Mouse (Mus musculus): ENCODE measurements at regions not wholly inside any gene's neighbourhood (a gene's known extent, or its start where the extent isn't known, plus 50 kb on each side); places are given as distances from the start of the nearest gene placed in this dataset.

GRCm38 (mm10) chr12:58536381-58536992 is 267.4 kb upstream of the Clec14a start:
- no peaks in the 10 kb centered on the region for H3K36me3 ChIP-seq
- H3K4me3 ChIP-seq: no peak overlapping the region
- no peak for ATAC-seq (ENCODE audit: extremely low read depth, insufficient number of reproducible peaks, low FRiP score, low TSS enrichment)
- H3K9ac ChIP-seq: no peak overlapping the region
- no peaks in the 10 kb centered on the region for H3K27me3 ChIP-seq (replicated peaks)
- H3K9me3 ChIP-seq: no peaks in the 10 kb centered on the region
- peaks cover 7% of the 10 kb centered on the region for H3K4me1 ChIP-seq
- no peak overlapping the region for H3K4me2 ChIP-seq
- WGBS: 76% methylated on average over 7 of the region's 7 CpGs
- no peak overlapping the region for H3K27ac ChIP-seq (replicated peaks)

GRCm38 (mm10) chr12:58530306-58530705 is 261.2 kb upstream of the Clec14a start:
- Histone ChIP-seq H3K27me3 (replicated peaks) (no peaks in the 10 kb centered on the region), H3K36me3 (no peaks in the 10 kb centered on the region), H3K4me3 (no peak overlapping the region), H3K9me3 (no peaks in the 10 kb centered on the region), H3K4me1 (no peaks in the 10 kb centered on the region), H3K4me2 (no peak overlapping the region), H3K27ac (replicated peaks) (no peak overlapping the region), H3K9ac (no peak overlapping the region)
- 57% methylated on average over 3 of the region's 3 CpGs for WGBS
- no peak for ATAC-seq (ENCODE audit: extremely low read depth, insufficient number of reproducible peaks, low FRiP score, low TSS enrichment)

DNA sequence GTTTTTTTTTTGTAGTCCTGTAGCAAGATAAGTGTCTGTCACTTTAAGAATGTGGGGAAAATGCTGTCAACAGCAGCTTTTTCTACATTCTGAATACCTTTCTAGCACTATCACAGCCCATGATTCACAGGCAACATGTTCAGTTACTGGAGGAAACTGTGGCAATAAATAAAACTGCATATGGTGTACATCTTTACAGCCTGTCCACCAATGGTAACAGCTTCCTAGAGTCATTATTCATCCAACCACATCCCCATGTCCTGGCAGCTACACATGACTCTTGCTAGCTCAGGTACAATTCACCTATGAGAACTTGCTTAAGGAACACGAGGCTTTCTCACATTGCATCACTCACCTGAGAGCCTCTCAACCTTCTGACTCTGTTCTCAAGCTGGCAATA is 247.7 kb upstream of the Clec14a start:
- no peak overlapping the region for H3K4me3 ChIP-seq
- WGBS: 31% methylated on average over 1 of the region's 1 CpGs
- H3K36me3 ChIP-seq: no peaks in the 10 kb centered on the region
- peaks cover 5% of the 10 kb centered on the region; the same call in 1 of the 2 replicates for H3K4me1 ChIP-seq
- no peak overlapping the region for H3K4me2 ChIP-seq
- no peaks in the 10 kb centered on the region for H3K9me3 ChIP-seq
- ATAC-seq (ENCODE audit: extremely low read depth, insufficient number of reproducible peaks, low FRiP score, low TSS enrichment): no peak
- no peak overlapping the region for H3K27ac ChIP-seq (replicated peaks)
- no peaks in the 10 kb centered on the region for H3K27me3 ChIP-seq (replicated peaks)
- H3K9ac ChIP-seq: no peak overlapping the region

- 80% methylated on average over 1 of the region's 1 CpGs for WGBS
- H3K4me3 ChIP-seq: no peak overlapping the region
- no peak overlapping the region for H3K9ac ChIP-seq
- no peaks in the 10 kb centered on the region for H3K27me3 ChIP-seq (replicated peaks)
- no peak overlapping the region for H3K4me2 ChIP-seq
- ATAC-seq (ENCODE audit: extremely low read depth, insufficient number of reproducible peaks, low FRiP score, low TSS enrichment): no peak
- H3K27ac ChIP-seq (replicated peaks): no peak overlapping the region
- H3K9me3 ChIP-seq: no peaks in the 10 kb centered on the region
- peaks cover 5% of the 10 kb centered on the region; the same call in 1 of the 2 replicates for H3K4me1 ChIP-seq
- H3K36me3 ChIP-seq: no peaks in the 10 kb centered on the region
Measured at GRCm38 (mm10) chr12:58513951-58514350, 244.9 kb upstream of the Clec14a start.

GRCm38 (mm10) chr12:58512645-58513044 is 243.6 kb upstream of the Clec14a start:
- Histone ChIP-seq H3K9ac (no peak overlapping the region), H3K27ac (replicated peaks) (no peak overlapping the region), H3K4me3 (no peak overlapping the region), H3K9me3 (no peaks in the 10 kb centered on the region), H3K4me2 (no peak overlapping the region), H3K27me3 (replicated peaks) (no peaks in the 10 kb centered on the region), H3K36me3 (no peaks in the 10 kb centered on the region), H3K4me1 (peaks cover 5% of the 10 kb centered on the region; the same call in 1 of the 2 replicates)
- ATAC-seq (ENCODE audit: extremely low read depth, insufficient number of reproducible peaks, low FRiP score, low TSS enrichment): no peak
- 75% methylated on average over 7 of the region's 7 CpGs for WGBS

GRCm38 (mm10) chr12:58504283-58504682 is 235.2 kb upstream of the Clec14a start:
- H3K9me3 ChIP-seq: no peaks in the 10 kb centered on the region
- H3K4me2 ChIP-seq: no peak overlapping the region
- H3K27me3 ChIP-seq (replicated peaks): no peaks in the 10 kb centered on the region
- no peak overlapping the region for H3K9ac ChIP-seq
- H3K27ac ChIP-seq (replicated peaks): no peak overlapping the region
- no peak overlapping the region for H3K4me3 ChIP-seq
- ATAC-seq (ENCODE audit: extremely low read depth, insufficient number of reproducible peaks, low FRiP score, low TSS enrichment): no peak
- H3K4me1 ChIP-seq: no peaks in the 10 kb centered on the region
- no peaks in the 10 kb centered on the region for H3K36me3 ChIP-seq

DNA sequence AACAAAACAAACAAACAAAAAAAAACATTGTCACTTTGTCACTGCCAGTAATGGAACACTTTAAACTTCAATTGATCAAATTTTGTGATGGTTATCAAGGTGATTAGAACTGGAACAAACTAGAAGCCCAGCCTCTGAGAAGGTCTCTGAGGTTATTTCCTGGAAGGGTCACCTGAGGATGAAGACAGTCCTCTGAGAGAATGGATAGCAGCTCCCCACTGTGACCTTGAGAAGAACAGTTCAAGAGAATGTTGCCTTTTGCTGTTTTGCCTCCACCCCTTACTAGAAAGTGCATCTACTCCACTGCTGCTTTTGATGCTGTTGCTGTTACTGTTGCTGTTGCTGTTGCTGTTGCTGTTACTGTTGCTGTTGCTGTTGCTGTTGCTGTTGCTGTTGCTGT is 205.1 kb upstream of the Clec14a start:
- H3K27me3 ChIP-seq (replicated peaks): no peaks in the 10 kb centered on the region
- H3K9me3 ChIP-seq: no peaks in the 10 kb centered on the region
- H3K4me3 ChIP-seq: no peak overlapping the region
- peaks cover 6% of the 10 kb centered on the region for H3K4me1 ChIP-seq
- H3K4me2 ChIP-seq: no peak overlapping the region
- H3K9ac ChIP-seq: no peak overlapping the region
- H3K27ac ChIP-seq (replicated peaks): no peak overlapping the region
- no peaks in the 10 kb centered on the region for H3K36me3 ChIP-seq
- no peak for ATAC-seq (ENCODE audit: extremely low read depth, insufficient number of reproducible peaks, low FRiP score, low TSS enrichment)

DNA sequence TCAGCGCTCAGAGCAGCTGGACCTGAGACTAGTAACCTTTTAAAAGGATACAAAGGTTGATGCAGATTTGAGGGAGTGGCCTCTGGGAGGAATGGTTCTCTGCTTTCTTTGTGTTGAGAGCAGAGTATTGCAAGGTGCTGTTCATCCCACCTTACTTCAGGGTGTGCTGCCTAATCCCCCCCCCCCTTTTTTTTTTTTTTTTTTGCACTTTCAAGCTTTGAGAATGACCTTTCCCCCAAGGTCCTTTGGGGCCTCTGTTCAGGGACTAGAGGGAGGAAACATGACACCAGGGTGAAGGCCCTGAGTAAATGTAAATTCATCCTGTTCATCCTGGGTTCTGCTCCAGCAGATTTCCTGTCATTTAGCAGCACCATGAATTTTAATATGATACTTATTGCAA is 204.4 kb upstream of the Clec14a start:
- Histone ChIP-seq H3K27ac (replicated peaks) (no peak overlapping the region), H3K27me3 (replicated peaks) (no peaks in the 10 kb centered on the region), H3K36me3 (no peaks in the 10 kb centered on the region), H3K9me3 (no peaks in the 10 kb centered on the region), H3K4me3 (no peak overlapping the region), H3K9ac (no peak overlapping the region), H3K4me2 (no peak overlapping the region), H3K4me1 (peaks cover 6% of the 10 kb centered on the region)
- 67% methylated on average over 1 of the region's 1 CpGs for WGBS
- ATAC-seq (ENCODE audit: extremely low read depth, insufficient number of reproducible peaks, low FRiP score, low TSS enrichment): no peak

DNA sequence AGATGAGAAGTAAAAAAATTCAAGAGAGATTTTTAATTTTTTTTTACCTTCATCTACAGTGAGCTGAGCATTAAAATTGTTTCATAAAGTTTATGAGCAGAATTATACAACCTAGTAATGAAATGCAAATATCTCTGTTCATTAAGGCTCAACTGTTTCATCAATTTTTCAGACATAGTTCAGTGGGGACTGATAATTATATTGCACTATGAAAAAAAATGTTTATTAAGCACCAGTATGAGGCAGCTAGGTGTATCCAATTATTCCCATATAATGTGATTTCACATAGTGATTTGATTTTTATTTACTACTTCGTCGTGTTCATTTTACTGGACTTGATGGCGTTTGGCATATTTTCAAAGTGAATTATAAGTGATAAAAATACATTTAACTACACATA is 191.4 kb upstream of the Clec14a start:
- H3K9me3 ChIP-seq: no peaks in the 10 kb centered on the region
- no peaks in the 10 kb centered on the region for H3K36me3 ChIP-seq
- WGBS: 82% methylated on average over 3 of the region's 3 CpGs
- no peak overlapping the region for H3K4me3 ChIP-seq
- no peaks in the 10 kb centered on the region for H3K4me1 ChIP-seq
- H3K27ac ChIP-seq (replicated peaks): no peak overlapping the region
- no peak for ATAC-seq (ENCODE audit: extremely low read depth, insufficient number of reproducible peaks, low FRiP score, low TSS enrichment)
- no peaks in the 10 kb centered on the region for H3K27me3 ChIP-seq (replicated peaks)
- no peak overlapping the region for H3K9ac ChIP-seq
- H3K4me2 ChIP-seq: no peak overlapping the region

- WGBS: 77% methylated on average over 2 of the region's 2 CpGs
- ATAC-seq (ENCODE audit: extremely low read depth, insufficient number of reproducible peaks, low FRiP score, low TSS enrichment): no peak
- no peak overlapping the region for H3K4me2 ChIP-seq
Measured at GRCm38 (mm10) chr12:58454828-58455227, 185.7 kb upstream of the Clec14a start.

DNA sequence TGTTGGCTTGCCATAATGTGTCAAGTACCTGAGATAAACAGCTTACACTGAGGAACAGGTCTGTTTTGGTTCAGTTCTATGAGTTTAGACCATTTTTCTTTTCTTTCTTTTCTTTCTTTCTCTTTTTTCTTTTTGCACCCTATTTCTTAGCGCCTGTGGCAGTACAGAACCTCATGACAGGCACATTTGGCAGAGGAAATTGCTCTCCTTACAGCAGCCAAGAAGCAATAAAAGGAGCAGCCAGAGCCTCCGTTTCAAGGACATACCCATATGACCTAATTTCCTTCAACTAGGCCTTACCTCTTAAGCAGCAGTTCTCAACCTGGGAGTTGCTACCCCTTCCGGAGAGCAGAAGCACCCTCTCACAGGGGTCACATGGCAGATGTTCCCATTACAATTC is 173.9 kb upstream of the Clec14a start:
- peak overlapping the region; percentile 21; the same call in 1 of the 2 replicates for H3K27ac ChIP-seq (replicated peaks)

More at GRCm38 (mm10) chr12:58454828-58455227, 185.7 kb upstream of the Clec14a start:
- Histone ChIP-seq H3K27me3 (replicated peaks) (no peaks in the 10 kb centered on the region), H3K4me1 (no peaks in the 10 kb centered on the region), H3K9me3 (no peaks in the 10 kb centered on the region), H3K4me3 (no peak overlapping the region), H3K9ac (no peak overlapping the region), H3K27ac (replicated peaks) (no peak overlapping the region), H3K36me3 (no peaks in the 10 kb centered on the region)

GRCm38 (mm10) chr12:58441962-58442361 is 172.9 kb upstream of the Clec14a start:
- Histone ChIP-seq H3K4me2 (no peak overlapping the region), H3K9me3 (no peaks in the 10 kb centered on the region), H3K36me3 (no peaks in the 10 kb centered on the region), H3K9ac (no peak overlapping the region), H3K4me3 (no peak overlapping the region), H3K4me1 (no peaks in the 10 kb centered on the region), H3K27me3 (replicated peaks) (no peaks in the 10 kb centered on the region), H3K27ac (replicated peaks) (no peak overlapping the region)
- WGBS: 86% methylated on average over 2 of the region's 2 CpGs
- ATAC-seq (ENCODE audit: extremely low read depth, insufficient number of reproducible peaks, low FRiP score, low TSS enrichment): no peak

More for the DNA sequence above, 173.9 kb upstream of the Clec14a start:
- Histone ChIP-seq H3K9me3 (no peaks in the 10 kb centered on the region), H3K4me2 (no peak overlapping the region), H3K4me3 (no peak overlapping the region), H3K4me1 (no peaks in the 10 kb centered on the region), H3K9ac (no peak overlapping the region), H3K36me3 (no peaks in the 10 kb centered on the region), H3K27me3 (replicated peaks) (no peaks in the 10 kb centered on the region)
- WGBS: 54% methylated on average over 3 of the region's 3 CpGs
- no peak for ATAC-seq (ENCODE audit: extremely low read depth, insufficient number of reproducible peaks, low FRiP score, low TSS enrichment)
